Mouse (Mus musculus): Measurements from ENCODE around the gene St5.

DNA sequence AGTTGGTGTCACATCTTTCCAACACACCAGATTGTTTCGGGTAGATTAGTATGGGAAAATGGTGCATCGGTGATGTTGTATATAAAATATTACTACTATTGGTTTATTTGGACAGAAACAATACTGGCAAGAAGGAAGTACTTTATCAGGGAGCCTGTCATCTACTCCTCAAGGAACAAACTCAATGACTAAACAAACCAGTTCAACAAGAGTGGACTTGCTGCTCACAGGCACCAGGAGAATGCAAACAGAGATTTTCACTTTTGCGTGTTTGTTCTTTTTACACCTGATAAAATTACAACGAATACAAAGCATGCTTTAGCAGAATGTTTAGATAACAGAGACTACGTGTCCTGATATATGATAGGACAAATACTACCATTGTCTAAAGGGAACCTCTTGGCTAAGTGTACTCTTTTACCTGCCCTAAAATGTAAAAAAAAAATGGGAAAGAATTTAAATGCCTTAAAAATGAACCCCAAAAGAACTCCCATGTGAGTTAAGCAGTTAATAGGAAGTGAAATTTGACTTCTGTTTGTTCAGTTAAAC, 36.5 kb upstream of the St5 start:
- TF ChIP-seq CTCF (IDR thresholded peaks at IDR 0.05; ENCODE audit: borderline replicate concordance, insufficient read depth, low read depth, low read length) (no peak), POLR2A (IDR thresholded peaks at IDR 0.05; ENCODE audit: borderline replicate concordance, insufficient read depth, low read length) (no peak)

Measured in cerebellum, adult 2 months (tissue).